Mouse (Mus musculus): ENCODE data around the gene Fsd1l. TPM values are rescaled to one million over a fixed set of nuclear protein-coding genes. Genes with fewer than 3 reads are reported as not detected.
"Not testable (repeated sequence)": the region's sequence is repeated elsewhere in the genome, so short reads cannot be mapped to it uniquely, and the experiment has no call there.

Gene Fsd1l
- polyA plus RNA-seq, 1 experiment = 11.5 TPM

DNA sequence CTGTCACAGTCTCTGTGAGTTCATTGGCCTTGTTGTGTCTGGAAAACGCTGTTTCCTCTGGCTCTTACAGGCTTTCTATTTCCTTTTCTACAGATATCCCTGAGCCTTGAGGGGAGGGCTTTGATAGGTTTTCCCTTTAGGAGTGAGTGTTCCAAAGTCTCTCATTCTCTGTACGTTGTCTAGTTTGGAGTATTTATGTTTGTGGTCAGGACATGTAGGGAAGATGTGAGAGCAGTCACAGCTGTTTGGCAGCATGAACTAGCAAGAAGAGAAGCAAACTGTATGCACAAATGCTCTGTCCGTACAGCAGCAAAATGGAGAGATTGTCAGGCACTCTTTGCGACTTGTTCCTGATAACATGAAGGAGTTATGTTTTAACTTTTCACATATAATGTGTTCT, 86.3 kb downstream of the Fsd1l start:
- Histone ChIP-seq H3K4me1 (ENCODE audit: control insufficient read depth, insufficient read depth, low read length) (no peaks in the 10 kb centered on the region), H3K27ac (ENCODE audit: insufficient read depth, low read length) (no peak overlapping the region), H3K4me3 (ENCODE audit: insufficient read depth, low read length) (no peak overlapping the region)
- no peak for TF ChIP-seq POLR2A (IDR thresholded peaks at IDR 0.05; ENCODE audit: extremely low read depth, insufficient read depth, low read length)
- no peak for TF ChIP-seq CTCF (IDR thresholded peaks at IDR 0.05; ENCODE audit: extremely low read depth, insufficient read depth, low read length)

DNA sequence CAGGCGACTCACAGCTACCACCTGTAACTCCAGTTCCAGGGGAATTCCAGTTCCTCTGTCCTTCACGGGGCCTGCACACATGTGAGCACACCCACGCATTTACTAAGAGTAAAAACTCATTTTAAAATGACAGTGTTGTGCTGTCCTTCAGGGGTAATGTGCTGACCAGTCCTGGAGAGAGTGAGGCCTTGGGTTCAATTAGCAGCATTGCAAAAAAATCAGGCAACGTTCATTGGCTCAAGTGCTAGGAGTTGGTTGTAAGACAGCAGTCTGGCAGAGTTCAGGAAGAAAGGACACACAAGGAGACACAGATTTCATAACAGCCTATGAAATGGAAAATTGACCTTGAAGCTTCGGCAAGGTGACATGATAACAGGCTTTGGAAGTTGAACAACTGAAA, 87.0 kb downstream of the Fsd1l start:
- TF ChIP-seq POLR2A (IDR thresholded peaks at IDR 0.05; ENCODE audit: extremely low read depth, insufficient read depth, low read length) (no peak), CTCF (IDR thresholded peaks at IDR 0.05; ENCODE audit: extremely low read depth, insufficient read depth, low read length) (no peak)
- Histone ChIP-seq H3K4me3 (ENCODE audit: insufficient read depth, low read length) (no peak overlapping the region), H3K4me1 (ENCODE audit: control insufficient read depth, insufficient read depth, low read length) (no peaks in the 10 kb centered on the region), H3K27ac (ENCODE audit: insufficient read depth, low read length) (no peak overlapping the region)

DNA sequence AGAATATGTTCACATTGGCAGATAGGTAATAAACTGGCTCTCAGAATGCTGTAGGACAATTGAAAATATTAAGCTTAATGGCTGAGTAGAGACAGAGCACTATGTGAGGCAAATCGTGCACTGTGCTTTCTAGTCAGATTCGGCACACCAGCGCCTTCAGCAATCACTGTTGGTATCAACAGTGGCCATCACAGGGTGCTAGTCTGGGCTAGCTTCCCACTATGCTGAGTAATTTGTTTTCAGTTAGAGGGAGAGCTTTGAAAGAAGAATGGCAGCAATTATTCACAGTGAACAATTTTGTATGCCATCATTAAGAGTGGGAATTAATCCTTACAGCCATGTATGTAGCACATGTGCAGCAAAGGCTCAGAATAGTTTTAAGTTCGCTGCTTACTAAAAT, 91.2 kb downstream of the Fsd1l start:
- Histone ChIP-seq H3K4me3 (ENCODE audit: insufficient read depth, low read length) (no peak overlapping the region), H3K4me1 (ENCODE audit: control insufficient read depth, insufficient read depth, low read length) (no peaks in the 10 kb centered on the region), H3K27ac (ENCODE audit: insufficient read depth, low read length) (no peak overlapping the region)
- TF ChIP-seq CTCF (IDR thresholded peaks at IDR 0.05; ENCODE audit: extremely low read depth, insufficient read depth, low read length) = no peak
- no peak for TF ChIP-seq POLR2A (IDR thresholded peaks at IDR 0.05; ENCODE audit: extremely low read depth, insufficient read depth, low read length)

DNA sequence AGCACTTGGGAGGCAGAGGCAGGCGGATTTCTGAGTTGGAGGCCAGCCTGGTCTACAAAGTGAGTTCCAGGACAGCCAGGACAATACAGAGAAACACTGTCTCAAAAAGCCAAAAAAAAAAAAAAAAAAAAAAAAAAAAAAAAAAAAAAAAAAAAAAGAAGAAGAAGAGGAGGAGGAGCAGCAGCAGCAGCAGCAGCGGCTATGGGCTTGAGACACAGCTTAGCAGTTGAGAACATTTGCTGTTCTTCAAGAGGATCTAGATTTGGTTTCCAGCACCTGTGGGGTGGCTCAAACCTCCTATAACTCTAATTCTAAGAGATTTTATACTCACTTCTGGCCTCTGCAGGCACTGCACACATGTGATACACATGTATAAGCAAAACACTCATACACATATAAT, 94.8 kb downstream of the Fsd1l start:
- not testable (repeated sequence) for H3K4me3 ChIP-seq (ENCODE audit: insufficient read depth, low read length); H3K27ac ChIP-seq (ENCODE audit: insufficient read depth, low read length); H3K4me1 ChIP-seq (ENCODE audit: control insufficient read depth, insufficient read depth, low read length)

DNA sequence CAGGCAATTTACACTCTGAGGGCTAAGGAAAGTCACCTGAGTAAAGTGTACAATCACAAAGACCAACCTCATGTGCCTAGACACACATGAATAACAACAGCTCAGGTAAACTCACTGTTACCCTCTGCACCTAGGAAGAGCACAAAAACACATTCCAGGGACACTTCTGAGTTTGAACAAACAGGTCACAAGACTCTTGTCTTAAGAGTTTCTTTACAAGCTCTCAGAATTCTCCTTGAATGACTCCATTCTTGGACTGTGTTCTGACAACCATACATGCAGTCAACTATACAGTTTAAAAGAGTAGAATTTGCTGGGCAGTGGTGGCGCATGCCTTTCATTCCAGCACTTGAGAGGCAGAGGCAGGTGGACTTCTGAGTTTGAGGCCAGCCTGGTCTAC, 96.8 kb downstream of the Fsd1l start:
- no peak overlapping the region for H3K4me3 ChIP-seq (ENCODE audit: insufficient read depth, low read length)
- TF ChIP-seq POLR2A (IDR thresholded peaks at IDR 0.05; ENCODE audit: extremely low read depth, insufficient read depth, low read length) (no peak), CTCF (IDR thresholded peaks at IDR 0.05; ENCODE audit: extremely low read depth, insufficient read depth, low read length) (no peak)
- H3K4me1 ChIP-seq (ENCODE audit: control insufficient read depth, insufficient read depth, low read length) = no peaks in the 10 kb centered on the region
- H3K27ac ChIP-seq (ENCODE audit: insufficient read depth, low read length) = no peak overlapping the region

DNA sequence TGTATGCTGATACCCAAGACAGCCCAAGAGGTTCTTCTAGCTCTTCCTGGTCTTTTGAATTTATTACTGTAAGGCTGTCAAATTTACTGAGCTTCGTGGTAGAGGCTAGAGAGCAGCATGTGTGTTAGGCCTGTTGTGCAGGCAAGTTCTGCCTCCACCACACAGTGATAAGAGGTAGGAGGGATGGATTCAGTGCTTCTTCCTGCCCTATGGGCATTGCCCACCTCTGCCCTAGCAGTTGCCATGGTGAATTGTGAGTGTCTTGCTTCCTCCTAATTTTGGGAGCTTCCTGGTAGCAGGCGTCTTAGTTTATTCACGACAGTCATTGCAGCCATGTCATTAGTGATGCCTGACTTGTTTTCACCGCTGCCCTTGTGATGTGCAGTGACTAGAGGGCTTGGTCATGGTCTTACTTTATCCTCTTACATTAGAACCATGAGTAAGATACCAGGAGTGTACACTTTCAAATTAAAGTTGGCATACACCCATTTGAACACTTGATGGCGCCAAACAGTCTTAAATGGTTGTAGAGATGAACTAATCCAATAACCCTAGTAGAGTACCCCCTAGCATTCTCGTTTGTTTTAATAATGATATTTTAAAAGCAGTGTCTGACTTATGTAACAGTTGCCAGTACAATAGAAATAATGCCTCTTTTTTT, 107.8 kb downstream of the Fsd1l start:
- no peak for TF ChIP-seq POLR2A (IDR thresholded peaks at IDR 0.05; ENCODE audit: extremely low read depth, insufficient read depth, low read length)
- TF ChIP-seq CTCF (IDR thresholded peaks at IDR 0.05; ENCODE audit: extremely low read depth, insufficient read depth, low read length) = no peak
- Histone ChIP-seq H3K27ac (ENCODE audit: insufficient read depth, low read length) (no peak overlapping the region), H3K4me1 (ENCODE audit: control insufficient read depth, insufficient read depth, low read length) (0 out of 2 replicates have a peak, but pooled peaks cover 1% of the 10 kb centered on the region), H3K4me3 (ENCODE audit: insufficient read depth, low read length) (no peak overlapping the region)

DNA sequence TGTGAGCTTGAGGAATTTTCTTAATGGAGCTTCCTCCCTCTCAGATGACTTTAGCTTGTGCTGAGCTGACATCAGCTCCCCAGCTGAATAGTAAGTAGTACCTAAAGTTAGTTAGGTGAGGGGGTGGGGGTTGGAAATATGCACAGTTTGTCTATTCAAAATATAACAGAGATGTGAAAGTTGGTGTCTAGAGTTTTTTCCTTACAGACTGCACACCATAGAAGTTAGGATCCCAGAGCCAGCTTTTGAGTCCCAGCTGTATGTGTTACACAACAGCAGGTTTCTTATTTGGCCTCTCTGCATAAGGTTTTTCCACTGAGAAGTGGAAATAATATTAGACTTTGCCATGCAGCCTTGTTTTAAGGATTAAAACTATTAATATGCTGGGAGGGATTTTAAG, 118.6 kb downstream of the Fsd1l start:
- no peak for TF ChIP-seq CTCF (IDR thresholded peaks at IDR 0.05; ENCODE audit: extremely low read depth, insufficient read depth, low read length)
- no peak for TF ChIP-seq POLR2A (IDR thresholded peaks at IDR 0.05; ENCODE audit: extremely low read depth, insufficient read depth, low read length)
- peaks cover 3% of the 10 kb centered on the region; the same call in 1 of the 2 replicates for H3K4me1 ChIP-seq (ENCODE audit: control insufficient read depth, insufficient read depth, low read length)
- no peak overlapping the region for H3K4me3 ChIP-seq (ENCODE audit: insufficient read depth, low read length)
- no peak overlapping the region for H3K27ac ChIP-seq (ENCODE audit: insufficient read depth, low read length)

DNA sequence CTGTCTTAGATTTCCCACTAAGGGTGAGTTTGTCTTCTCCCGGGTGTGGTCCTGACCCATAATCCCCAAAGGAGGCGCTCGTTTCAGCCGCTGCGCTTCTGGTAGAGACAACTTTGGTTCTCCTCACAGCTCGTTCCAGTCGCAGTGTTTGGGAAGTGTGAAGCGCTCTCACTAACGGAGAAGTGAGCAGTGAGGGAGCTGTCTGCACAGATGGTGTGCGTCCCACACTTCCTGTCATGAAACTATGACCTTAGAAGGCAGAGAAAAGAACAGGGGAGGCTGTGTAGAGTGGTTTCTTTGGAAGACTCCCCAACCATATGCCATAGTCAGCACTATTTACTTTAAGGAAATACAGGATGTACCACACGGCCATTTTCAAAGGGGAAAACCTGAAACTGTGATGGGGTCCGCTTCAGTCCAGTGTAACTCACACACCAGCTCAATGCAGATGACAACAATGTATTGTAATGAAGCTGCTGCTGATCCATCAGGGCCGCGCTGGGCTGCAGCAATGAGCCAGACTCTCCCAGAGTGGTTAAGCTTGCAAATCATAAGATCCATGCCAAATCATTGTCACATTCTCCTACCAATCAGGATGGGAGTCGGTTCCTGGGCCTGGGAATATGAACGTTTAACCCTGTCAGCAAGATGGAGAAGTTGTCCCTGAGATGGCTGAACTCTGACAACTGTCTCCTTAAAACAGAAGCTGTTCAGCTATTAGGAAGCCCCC, 119.3 kb downstream of the Fsd1l start:
- no peak overlapping the region for H3K27ac ChIP-seq (ENCODE audit: insufficient read depth, low read length)
- H3K4me3 ChIP-seq (ENCODE audit: insufficient read depth, low read length) = no peak overlapping the region
- TF ChIP-seq POLR2A (IDR thresholded peaks at IDR 0.05; ENCODE audit: extremely low read depth, insufficient read depth, low read length) = no peak
- 0 out of 2 replicates have a peak, but pooled peaks have one; percentile 3 for TF ChIP-seq CTCF (IDR thresholded peaks at IDR 0.05; ENCODE audit: extremely low read depth, insufficient read depth, low read length)
- peaks cover 3% of the 10 kb centered on the region; the same call in 1 of the 2 replicates for H3K4me1 ChIP-seq (ENCODE audit: control insufficient read depth, insufficient read depth, low read length)

Other genes with a start within 250 kb of the Fsd1l start
- gene Slc44a1, start 191.1 kb upstream of the Fsd1l start, polyA plus RNA-seq (2012; rRNA removed) = 56.5 and 67.4 TPM in 2 replicates
- 23.2 and 23.5 TPM in 2 replicates for gene Fktn, start 82.5 kb downstream of the Fsd1l start, polyA plus RNA-seq (2012; rRNA removed)
- 0.19 and 0.23 TPM in 2 replicates for gene Tal2, start 148.2 kb downstream of the Fsd1l start, polyA plus RNA-seq (2012; rRNA removed)
- 6.6 and 7.3 TPM in 2 replicates for gene Tmem38b, start 194.6 kb downstream of the Fsd1l start, polyA plus RNA-seq (2012; rRNA removed)